Mouse (Mus musculus): ENCODE measurements at regions not wholly inside any gene's neighbourhood (a gene's known extent, or its start where the extent isn't known, plus 50 kb on each side); places are given as distances from the start of the nearest gene placed in this dataset.

- TF ChIP-seq CTCF (IDR thresholded peaks at IDR 0.05; ENCODE audit: extremely low read depth, insufficient read depth, low read length) = no peak
- no peak for TF ChIP-seq POLR2A (IDR thresholded peaks at IDR 0.05; ENCODE audit: extremely low read depth, insufficient read depth, low read length)
Observed at GRCm38 (mm10) chr8:53954476-53955158, 122.8 kb upstream of the Vegfc start.
